Mouse (Mus musculus) lung, adult 18-20 months (tissue): Measurements from ENCODE around the gene Auts2.

ENCODE experiments used
- DNase-seq, 2 experiments: peaks; one replicate each; pipeline ENCODE4 v3.0.0; 2022; ENCODE audit warnings: mixed read lengths in 2 of 2

Gene Auts2

GRCm38 (mm10) chr5:132235460-132235859 is 307.7 kb downstream of the Auts2 start:
- no peak for DNase-seq

GRCm38 (mm10) chr5:132234471-132234870 is 308.7 kb downstream of the Auts2 start:
- DNase-seq: no peak

GRCm38 (mm10) chr5:132231280-132232047 is 311.7 kb downstream of the Auts2 start:
- peak; percentile 21 to 46 for DNase-seq

- DNase-seq: peak in 1 of 2 experiments; percentile 16
Measured at GRCm38 (mm10) chr5:132229644-132230357, 313.3 kb downstream of the Auts2 start.

GRCm38 (mm10) chr5:132229023-132229422 is 314.1 kb downstream of the Auts2 start:
- DNase-seq: no peak

- DNase-seq: no peak
Measured at GRCm38 (mm10) chr5:132220376-132220930, 322.7 kb downstream of the Auts2 start.

- no peak for DNase-seq
Measured at GRCm38 (mm10) chr5:132216143-132216542, 327.0 kb downstream of the Auts2 start.

- DNase-seq: no peak
Measured at GRCm38 (mm10) chr5:132212446-132212845, 330.7 kb downstream of the Auts2 start.

GRCm38 (mm10) chr5:132209694-132210093 is 333.4 kb downstream of the Auts2 start:
- no peak for DNase-seq

- no peak for DNase-seq
Measured at GRCm38 (mm10) chr5:132206220-132206619, 336.9 kb downstream of the Auts2 start.

- DNase-seq: no peak
Measured at GRCm38 (mm10) chr5:132203846-132204245, 339.3 kb downstream of the Auts2 start.

- no peak for DNase-seq
Measured at GRCm38 (mm10) chr5:132201077-132201645, 342.0 kb downstream of the Auts2 start.

GRCm38 (mm10) chr5:132200595-132200994 is 342.5 kb downstream of the Auts2 start:
- DNase-seq: no peak

GRCm38 (mm10) chr5:132195048-132195533 is 348.1 kb downstream of the Auts2 start:
- peak; percentile 6 to 21 for DNase-seq

GRCm38 (mm10) chr5:132190190-132190589 is 353.0 kb downstream of the Auts2 start:
- DNase-seq: no peak

GRCm38 (mm10) chr5:132186659-132187058 is 356.5 kb downstream of the Auts2 start:
- DNase-seq: no peak

- no peak for DNase-seq
Measured at GRCm38 (mm10) chr5:132186221-132186620, 356.9 kb downstream of the Auts2 start.

GRCm38 (mm10) chr5:132184395-132185095 is 358.6 kb downstream of the Auts2 start:
- peak in 1 of 2 experiments; percentile 9 for DNase-seq

- no peak for DNase-seq
Measured at GRCm38 (mm10) chr5:132182077-132182476, 361.1 kb downstream of the Auts2 start.

- DNase-seq: no peak
Measured at GRCm38 (mm10) chr5:132170010-132170409, 373.1 kb downstream of the Auts2 start.

- DNase-seq: no peak
Measured at GRCm38 (mm10) chr5:132168805-132169204, 374.3 kb downstream of the Auts2 start.

- no peak for DNase-seq
Measured at GRCm38 (mm10) chr5:132168224-132168623, 374.9 kb downstream of the Auts2 start.

- DNase-seq: no peak
Measured at GRCm38 (mm10) chr5:132166559-132166958, 376.6 kb downstream of the Auts2 start.
